Mouse (Mus musculus) kidney, adult 2 months (tissue): ENCODE measurements at regions not wholly inside any gene's neighbourhood (a gene's known extent, or its start where the extent isn't known, plus 50 kb on each side); places are given as distances from the start of the nearest gene placed in this dataset.

Experiments
- CTCF ChIP-seq: fragments of 200-500 bp; conservative IDR thresholded peaks from 2 replicates; pipeline ENCODE4 v1.5.1; 2011; ENCODE audit warnings: low read depth, mild to moderate bottlenecking, control low read depth, low read length, moderate library complexity, mixed read lengths; ENCODE audit not compliant: insufficient read depth, insufficient read length
- POLR2A ChIP-seq: fragments of 200-500 bp; IDR thresholded peaks from one replicate; pipeline ENCODE4 v1.6.1; 2011; ENCODE audit warnings: low read depth, low read length, control low read depth

DNA sequence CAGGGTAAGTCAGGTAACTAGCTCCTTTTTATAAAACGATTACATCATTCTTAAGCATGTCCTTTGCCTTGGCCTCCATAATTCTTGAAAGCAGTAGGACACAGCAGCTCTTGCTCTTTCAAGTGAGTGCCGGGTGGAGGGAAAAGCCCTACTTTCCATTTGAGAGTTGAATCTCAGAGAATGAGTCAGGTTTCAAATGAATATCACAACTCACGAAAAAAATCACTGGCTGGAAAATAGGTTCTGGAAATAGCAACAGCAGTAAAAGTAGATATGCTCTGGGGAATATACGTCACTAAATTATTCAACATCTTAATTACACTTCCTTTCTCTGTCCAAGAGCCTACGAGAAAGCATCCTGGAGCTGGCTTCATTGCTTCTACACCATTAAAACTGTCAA is 250.5 kb downstream of the Kcnc2 start:
- TF ChIP-seq CTCF (no peak), POLR2A (no peak)
